Mouse (Mus musculus) induced T-regulatory cell, adult 2 months (primary cell): ENCODE measurements around the gene Mical1.

Source experiments
- DNase-seq: peaks from one replicate; pipeline ENCODE4 v3.0.0-alpha.2; 2012; ENCODE audit warnings: low read depth

Mical1 gene

GRCm38 (mm10) chr10:41476171-41477017 lies at the start of gene Mical1:
Mical1 (plus strand) TSS chr10:41476314.
- DNase-seq, result peak; percentile 87

DNA sequence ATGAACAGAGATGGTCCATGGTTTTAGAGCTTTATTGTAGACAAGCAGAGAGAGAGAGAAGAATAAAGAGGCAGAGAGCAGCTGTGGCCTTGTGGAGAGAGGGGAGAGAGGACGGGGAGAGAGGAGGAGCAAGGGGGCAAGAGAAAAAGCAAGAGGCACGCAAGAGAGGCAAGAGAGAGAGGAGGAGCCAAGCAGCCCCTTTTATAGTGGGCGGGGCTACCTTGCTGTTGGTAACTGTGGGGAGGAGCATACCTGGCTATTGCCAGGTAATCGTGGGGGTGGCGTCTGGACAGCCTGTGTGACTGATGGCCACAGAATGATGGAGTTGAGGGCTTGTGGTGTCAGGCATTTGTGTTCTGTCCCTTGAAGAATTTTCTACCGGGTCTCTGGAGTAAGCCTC lies 49.7 kb upstream of the Mical1 start:
- no peak for DNase-seq

DNA sequence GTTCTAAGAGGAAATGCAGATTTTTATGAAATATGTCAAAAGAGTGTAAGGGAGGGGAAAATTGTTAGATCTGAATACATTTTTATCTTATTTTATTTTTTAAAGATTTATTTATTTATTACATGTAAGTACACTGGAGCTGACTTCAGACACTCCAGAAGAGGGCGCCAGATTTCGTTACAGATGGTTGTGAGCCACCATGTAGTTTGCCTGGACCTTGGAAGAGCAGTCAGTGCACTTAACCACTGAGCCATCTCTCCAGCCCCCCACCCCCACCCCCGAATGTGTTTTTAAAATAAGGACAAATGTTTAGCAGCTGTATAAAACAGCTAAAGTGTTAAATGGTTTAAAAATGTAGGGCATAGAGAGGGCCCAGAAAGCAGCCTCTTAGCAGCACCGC lies 41.5 kb upstream of the Mical1 start:
- DNase-seq, result peak; percentile 72

- no peak for DNase-seq
These were observed 41.0 kb upstream of the Mical1 start for GRCm38 (mm10) chr10:41435141-41435540.

DNA sequence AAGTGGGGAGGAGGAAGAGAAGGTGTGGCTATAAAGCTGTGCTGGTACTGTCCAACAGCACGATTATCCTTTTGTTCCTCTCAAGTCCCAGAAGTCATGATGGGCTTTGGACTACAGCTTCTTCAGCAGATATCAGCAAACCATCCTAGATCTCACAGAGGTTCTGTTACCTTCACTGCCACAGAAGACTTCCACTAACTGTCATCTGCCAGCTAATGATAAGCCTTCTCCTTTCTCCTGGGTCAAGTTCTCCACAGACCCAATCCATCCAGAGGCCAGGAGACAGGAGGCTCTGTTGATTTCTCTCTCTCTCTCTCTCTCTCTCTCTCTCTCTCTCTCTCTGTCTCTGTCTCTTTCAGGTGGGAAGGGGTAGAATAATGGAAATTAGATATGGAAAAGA lies 27.9 kb upstream of the Mical1 start:
- peak; percentile 17 for DNase-seq

DNA sequence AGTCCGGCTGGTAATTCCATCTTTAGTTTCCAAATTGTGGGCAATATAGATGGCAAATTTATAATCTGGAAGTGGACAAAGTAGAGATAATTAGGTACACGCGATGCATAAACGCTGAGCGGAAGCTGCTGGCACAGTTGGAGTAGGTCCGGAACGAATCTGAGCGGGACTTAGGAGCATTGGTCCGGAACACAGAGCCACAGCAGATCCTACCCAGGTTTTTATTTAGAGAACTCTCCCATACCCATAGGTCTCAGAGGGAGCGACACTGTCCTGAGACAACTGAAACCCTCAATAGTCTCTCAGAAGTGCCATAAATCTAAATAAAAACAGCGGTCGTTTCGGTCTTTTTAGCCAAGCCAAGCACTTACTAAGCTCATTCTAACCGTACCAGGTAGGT lies 26.4 kb upstream of the Mical1 start:
- no peak for DNase-seq

DNA sequence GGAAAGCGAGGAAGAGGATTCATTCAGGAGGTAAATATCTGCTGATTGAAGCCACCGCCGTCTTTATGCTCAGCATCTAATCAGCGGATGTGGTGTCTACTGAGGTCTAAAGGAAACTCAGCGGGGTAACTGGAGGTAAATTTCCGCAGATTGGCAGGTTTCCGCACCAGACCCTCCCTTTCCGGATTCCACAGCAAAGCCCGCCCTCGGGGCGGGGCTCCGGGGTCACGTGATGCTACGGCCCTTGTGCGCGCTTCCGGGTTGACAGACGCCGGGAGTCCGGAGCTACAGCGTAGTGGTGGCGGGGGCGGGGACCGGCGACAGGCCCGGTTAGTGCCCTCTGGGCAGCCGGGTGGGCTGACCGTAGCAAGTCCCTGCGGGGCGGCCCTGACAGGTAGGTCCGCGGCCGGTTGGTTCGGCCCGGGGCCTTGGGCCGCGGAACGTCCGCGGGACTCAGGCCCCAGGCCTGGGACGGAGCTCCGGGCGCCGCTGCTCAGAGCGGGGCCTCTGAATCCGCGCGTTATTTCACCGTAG lies 25.9 kb upstream of the Mical1 start, which contains the start of gene Zbtb24:
Gene Zbtb24, plus strand, starts transcription at position 247 of the 534 bp plus-strand sequence.
- DNase-seq, result peak; percentile 99

DNA sequence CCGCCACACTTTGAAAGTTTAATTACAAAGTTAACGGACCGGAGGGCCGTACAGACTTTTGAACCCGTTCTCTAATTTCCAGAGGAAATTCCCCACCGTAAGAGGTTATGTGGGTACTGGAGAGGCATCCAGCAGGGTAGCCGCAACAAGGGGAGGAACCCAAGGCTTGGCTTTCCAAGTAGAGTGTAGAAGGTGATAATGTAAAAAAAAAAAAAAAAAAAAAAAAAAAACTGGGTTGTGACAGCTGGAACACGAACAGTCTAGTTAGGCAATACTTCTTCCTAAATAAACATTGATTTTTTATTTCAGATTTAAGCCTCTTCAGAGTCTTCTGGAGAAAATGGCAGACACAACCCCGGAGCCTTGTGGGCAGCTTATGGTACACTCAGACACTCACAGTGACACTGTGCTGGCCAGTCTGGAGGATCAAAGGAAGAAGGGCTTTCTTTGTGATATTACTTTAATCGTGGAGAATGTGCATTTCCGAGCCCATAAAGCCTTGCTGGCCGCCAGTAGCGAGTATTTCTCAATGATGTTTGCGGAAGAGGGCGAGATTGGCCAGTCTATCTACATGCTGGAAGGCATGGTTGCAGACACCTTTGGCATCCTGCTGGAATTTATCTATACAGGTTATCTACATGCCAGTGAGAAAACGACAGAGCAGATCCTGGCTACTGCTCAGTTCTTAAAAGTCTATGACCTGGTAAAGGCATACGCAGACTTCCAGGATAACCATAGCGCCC lies 25.2 kb upstream of the Mical1 start:
- no peak for DNase-seq

GRCm38 (mm10) chr10:41451656-41452055 lies 24.5 kb upstream of the Mical1 start:
- no peak for DNase-seq

DNA sequence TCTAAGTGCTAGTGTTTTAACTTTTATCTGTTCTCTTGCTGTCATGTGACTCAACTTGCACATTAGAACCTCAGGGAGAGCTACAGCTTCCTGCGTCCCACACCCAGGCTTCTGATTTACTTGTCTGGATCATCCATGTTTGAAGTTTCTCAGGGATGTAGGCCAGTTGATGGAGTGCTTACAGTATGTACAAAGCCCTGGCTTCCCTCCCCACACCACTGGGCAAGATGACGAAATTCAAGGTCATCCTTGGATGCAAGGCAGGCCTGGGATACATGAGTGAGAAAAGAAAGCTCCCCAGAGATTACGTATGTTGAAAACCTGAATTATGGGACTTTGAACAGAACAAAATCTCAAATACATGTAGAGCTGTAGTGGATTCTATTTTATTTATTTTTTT lies 23.3 kb upstream of the Mical1 start:
- DNase-seq, result no peak

- DNase-seq, result no peak
These were observed 16.1 kb upstream of the Mical1 start for GRCm38 (mm10) chr10:41459990-41460389.

DNA sequence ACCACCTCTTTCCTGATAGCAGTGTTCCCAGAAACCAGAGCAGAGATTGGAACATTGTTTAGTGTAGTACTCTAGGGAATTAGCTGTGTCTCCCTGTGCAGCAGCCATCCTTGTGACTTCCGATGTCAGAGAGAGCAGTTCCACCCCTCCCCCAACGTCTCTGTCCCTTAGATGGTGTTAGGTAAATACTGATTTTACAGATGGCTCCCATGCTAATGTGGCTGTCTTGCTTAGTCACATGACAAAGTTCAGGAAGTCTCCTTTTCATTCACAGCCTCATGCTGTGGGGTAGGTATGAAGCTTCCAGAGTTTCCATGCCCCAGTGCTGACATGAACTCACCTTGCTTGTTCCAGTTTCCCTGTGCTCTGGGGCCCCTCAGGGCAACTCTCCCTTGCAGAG lies 15.6 kb upstream of the Mical1 start:
- DNase-seq, result no peak

GRCm38 (mm10) chr10:41461057-41461722 lies 14.9 kb upstream of the Mical1 start:
- no peak for DNase-seq

GRCm38 (mm10) chr10:41464401-41464955 lies 11.6 kb upstream of the Mical1 start:
- DNase-seq, result no peak

DNA sequence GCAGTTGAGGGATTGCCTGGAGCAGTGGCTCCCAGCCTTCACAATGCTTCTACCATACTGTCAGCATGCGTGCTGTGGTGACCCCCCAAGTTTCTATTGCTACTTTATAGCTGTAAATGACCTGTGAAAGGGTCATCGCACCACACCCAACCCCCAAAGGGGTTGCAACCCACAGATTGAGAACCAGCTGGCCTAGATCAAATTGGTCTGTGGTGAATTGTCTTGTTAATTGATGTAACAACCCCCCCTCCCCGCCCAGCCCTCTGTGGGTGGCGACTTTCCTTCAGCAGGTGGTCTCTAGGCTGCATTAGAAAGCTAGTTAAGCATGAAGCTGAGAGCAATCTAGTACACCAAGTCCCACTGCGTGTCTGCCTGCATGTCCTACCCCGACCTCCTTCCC lies 8.8 kb upstream of the Mical1 start:
- DNase-seq, result no peak

- DNase-seq, result peak; percentile 53
These were observed 5.4 kb upstream of the Mical1 start for GRCm38 (mm10) chr10:41470693-41471092.

GRCm38 (mm10) chr10:41472534-41472933 lies 3.6 kb upstream of the Mical1 start:
- DNase-seq, result no peak

GRCm38 (mm10) chr10:41472962-41473481 lies 3.1 kb upstream of the Mical1 start:
- DNase-seq, result peak; percentile 66

DNA sequence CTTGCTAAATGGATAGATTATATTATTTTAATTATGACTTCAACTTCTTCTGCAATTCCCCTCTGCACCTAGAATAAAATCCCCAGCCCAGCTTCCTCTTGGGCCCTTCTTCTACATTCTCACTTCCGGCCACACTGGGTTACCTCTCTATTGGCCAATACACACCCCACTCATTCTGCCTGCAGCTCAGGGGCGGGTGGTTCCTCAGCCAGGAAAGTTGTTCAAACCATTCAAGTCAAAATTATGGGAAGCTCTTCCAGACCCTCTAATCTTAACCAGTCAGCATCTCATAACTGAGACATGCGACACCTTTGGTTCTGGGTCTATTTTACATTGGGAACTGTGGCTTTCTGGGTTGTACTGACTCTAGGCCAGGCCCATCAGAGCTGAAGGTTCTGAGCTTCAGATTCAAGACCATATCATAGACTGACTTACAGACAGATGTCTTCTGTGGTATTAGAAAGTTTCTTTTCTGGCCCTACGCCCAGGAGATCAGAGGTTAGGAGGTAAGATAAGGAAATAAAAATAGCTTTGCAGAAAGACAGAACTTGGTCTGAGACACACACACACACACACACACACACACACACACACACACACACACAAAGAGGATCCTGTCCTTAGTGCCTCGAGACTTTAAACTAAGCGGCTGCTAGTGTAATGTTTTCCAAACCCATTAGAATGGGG lies 2.2 kb upstream of the Mical1 start:
- peak; percentile 72 for DNase-seq

DNA sequence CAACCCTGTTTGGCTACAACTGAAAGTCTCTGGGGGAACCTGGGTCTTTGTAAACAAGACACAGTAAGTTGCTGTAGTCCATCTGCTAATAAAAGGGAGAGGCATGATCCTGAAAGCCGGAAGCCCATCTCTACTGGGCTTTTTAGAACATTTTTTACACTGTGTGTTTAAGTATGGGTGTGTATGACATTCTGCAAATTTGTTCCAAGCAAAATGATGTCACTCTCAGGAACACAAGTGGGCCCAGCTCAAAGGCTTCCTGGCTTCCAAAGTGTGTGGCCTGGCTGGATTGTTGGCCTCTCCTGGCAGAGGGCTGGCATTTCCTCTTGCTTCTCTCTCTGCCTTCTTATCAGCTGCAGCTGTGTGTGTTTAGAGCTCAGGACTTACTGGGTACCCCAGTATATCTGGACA lies 1.1 kb upstream of the Mical1 start:
- DNase-seq, result peak; percentile 47

DNA sequence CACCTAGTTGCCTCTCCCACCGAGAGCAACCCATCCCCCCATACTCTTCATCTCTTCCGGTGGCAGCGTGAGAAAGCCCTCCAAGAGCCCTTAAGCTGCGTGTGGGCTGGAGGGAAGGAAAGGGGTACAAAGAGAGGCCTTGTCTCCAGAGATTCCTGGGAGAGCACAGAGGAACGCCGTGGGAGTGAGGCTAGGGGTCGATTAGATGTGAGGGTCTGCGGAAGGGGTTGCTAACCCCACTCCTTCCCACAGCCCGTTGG lies 834 bp downstream of the Mical1 start:
- no peak for DNase-seq
